Mouse (Mus musculus): ENCODE measurements at regions not wholly inside any gene's neighbourhood (a gene's known extent, or its start where the extent isn't known, plus 50 kb on each side); places are given as distances from the start of the nearest gene placed in this dataset.

- TF ChIP-seq POLR2A (IDR thresholded peaks at IDR 0.05; ENCODE audit: borderline replicate concordance, extremely low read depth, insufficient read depth, insufficient read length, poor library complexity, severe bottlenecking) (no peak), CTCF (IDR thresholded peaks at IDR 0.05; ENCODE audit: borderline replicate concordance, extremely low read depth, insufficient read depth, insufficient read length) (no peak)
Observed at GRCm38 (mm10) chr9:59189141-59189540, 102.2 kb upstream of the Adpgk start.
